Mouse (Mus musculus) layer of hippocampus, adult 18-20 months (tissue): ENCODE data around the gene Atp4a. TPM values are rescaled to one million over a fixed set of nuclear protein-coding genes. Genes with fewer than 3 reads are reported as not detected.

ENCODE experiments used
- total RNA-seq, 2 experiments: library from RNA; stranded (reverse); gene quantifications; 2 replicates each; pipeline ENCODE4 v1.2.3; 2021

Gene Atp4a
- total RNA-seq, 2 experiments from 2014 or later = 0.22 to 0.36 TPM

Other genes with a start within 250 kb of the Atp4a start
- gene Prodh2, start 218.6 kb upstream of the Atp4a start, total RNA-seq = not detected
- 100 to 1,000 TPM in 1 of 2 experiments, 10 to 100 TPM in 1; 97.4 to 108 TPM for gene Arhgap33, start 177.1 kb upstream of the Atp4a start, total RNA-seq
- gene Hspb6, start 160.0 kb upstream of the Atp4a start, total RNA-seq = 1 to 10 TPM; 2.6 to 2.9 TPM
- 1 to 10 TPM; 4.4 to 5.2 TPM for gene Proser3, start 159.9 kb upstream of the Atp4a start, total RNA-seq
- gene Lin37, start 152.4 kb upstream of the Atp4a start, total RNA-seq = 10 to 100 TPM; 40.8 to 43.2 TPM
- gene U2af1l4, start 148.9 kb upstream of the Atp4a start, total RNA-seq = 10 to 100 TPM; 74.6 to 75.2 TPM
- 1 to 10 TPM; 9.1 to 9.2 TPM for gene Gm49396, start 148.9 kb upstream of the Atp4a start, total RNA-seq
- 10 to 100 TPM; 89.3 to 91.7 TPM for gene Psenen, start 148.6 kb upstream of the Atp4a start, total RNA-seq
- 1 to 10 TPM; 4.9 to 6.4 TPM for gene Igflr1, start 146.8 kb upstream of the Atp4a start, total RNA-seq
- gene Kmt2b, start 123.5 kb upstream of the Atp4a start, total RNA-seq = 10 to 100 TPM; 45.3 to 47.8 TPM
- gene Zbtb32, start 113.3 kb upstream of the Atp4a start, total RNA-seq = not detected
- under 1 TPM; 0.38 to 0.45 TPM for gene Upk1a, start 99.4 kb upstream of the Atp4a start, total RNA-seq
- gene Cox6b1, start 86.1 kb upstream of the Atp4a start, total RNA-seq = 100 to 1,000 TPM; 599 to 606 TPM
- gene Etv2, start 76.4 kb upstream of the Atp4a start, total RNA-seq = not detected
- 10 to 100 TPM; 79.0 to 82.6 TPM for gene Rbm42, start 61.9 kb upstream of the Atp4a start, total RNA-seq
- gene Haus5, start 47.2 kb upstream of the Atp4a start, total RNA-seq = 1 to 10 TPM; 4.6 to 5.4 TPM
- not detected for gene Pmis2, start 40.6 kb upstream of the Atp4a start, total RNA-seq
- gene 2200002J24Rik, start 13.3 kb upstream of the Atp4a start, total RNA-seq = not detected
- 100 to 1,000 TPM; 109 TPM for gene Tmem147, start 17.3 kb downstream of the Atp4a start, total RNA-seq
- not detected for gene Gapdhs, start 31.5 kb downstream of the Atp4a start, total RNA-seq
- 10 to 100 TPM in 1 of 2 experiments, 1 to 10 TPM in 1; 6.9 to 10.1 TPM for gene Sbsn, start 39.3 kb downstream of the Atp4a start, total RNA-seq
- 1 to 10 TPM; 1.1 to 1.8 TPM for gene Dmkn, start 51.5 kb downstream of the Atp4a start, total RNA-seq
- gene Krtdap, start 75.7 kb downstream of the Atp4a start, total RNA-seq = not detected
- gene Ffar2, start 111.6 kb downstream of the Atp4a start, total RNA-seq = not detected
- not detected for gene Ffar3, start 144.0 kb downstream of the Atp4a start, total RNA-seq
- gene Ffar1, start 149.4 kb downstream of the Atp4a start, total RNA-seq = not detected
- gene Cd22, start 168.1 kb downstream of the Atp4a start, total RNA-seq = not detected
- 100 to 1,000 TPM; 155 to 176 TPM for gene Mag, start 202.7 kb downstream of the Atp4a start, total RNA-seq
- gene Hamp2, start 212.5 kb downstream of the Atp4a start, total RNA-seq = not detected
- gene Hamp, start 231.8 kb downstream of the Atp4a start, total RNA-seq = not detected
- 100 to 1,000 TPM; 134 to 139 TPM for gene Usf2, start 244.6 kb downstream of the Atp4a start, total RNA-seq